ENCODE assay signal across 8 mouse cellular contexts in genomic region chr4:155490990-155491504, GRCm38 (mm10). TPM values are rescaled to one million over a fixed set of nuclear protein-coding genes. Genes with fewer than 3 reads are reported as not detected.
DNase-seq lines count a peak whose midpoint lies in the region; ATAC-seq and TF ChIP-seq lines count a peak whose summit lies in the region.

Gene Gnb1 (plus strand): TSS chr4:155491361.

- peaks cover 4% of the 10 kb centered on the region for H3K36me3 ChIP-seq in erythroblast, embryonic 14.5 days (ENCODE audit: control insufficient read depth)
- H3K36me3 ChIP-seq in heart, embryonic 12.5 days, result no peaks in the 10 kb centered on the region
- H3K36me3 ChIP-seq in kidney, postnatal 0 days (ENCODE audit: insufficient read depth, low read length), result no peaks in the 10 kb centered on the region
- no peaks in the 10 kb centered on the region for H3K36me3 ChIP-seq in liver, embryonic 11.5 days (ENCODE audit: control insufficient read depth, insufficient read depth, low read length)
- no peaks in the 10 kb centered on the region for H3K36me3 ChIP-seq in stomach, embryonic 14.5 days (ENCODE audit: control insufficient read depth, insufficient read depth, low read length)

- H3K4me3 ChIP-seq in erythroblast, embryonic 14.5 days (replicated peaks), result peak within 1 kb of the TSS; percentile 92
- H3K4me3 ChIP-seq in heart, embryonic 12.5 days, result peak within 1 kb of the TSS; percentile 96
- H3K4me3 ChIP-seq in kidney, postnatal 0 days (replicated peaks; ENCODE audit: low read depth, low read length), result peak within 1 kb of the TSS; percentile 100
- H3K4me3 ChIP-seq in liver, embryonic 11.5 days (ENCODE audit: low read depth, low read length), result peak within 1 kb of the TSS; percentile 93
- H3K4me3 ChIP-seq in stomach, embryonic 14.5 days (ENCODE audit: low read depth, low read length), result peak within 1 kb of the TSS; percentile 98

- no peaks in the 10 kb centered on the region for H3K27me3 ChIP-seq in erythroblast, embryonic 14.5 days (ENCODE audit: control insufficient read depth)
- H3K27me3 ChIP-seq in heart, embryonic 12.5 days (replicated peaks), result no peaks in the 10 kb centered on the region
- H3K27me3 ChIP-seq in kidney, postnatal 0 days (ENCODE audit: insufficient read depth, low read length), result no peaks in the 10 kb centered on the region
- no peaks in the 10 kb centered on the region for H3K27me3 ChIP-seq in liver, embryonic 11.5 days (replicated peaks; ENCODE audit: control insufficient read depth, insufficient read depth, low read length)
- no peaks in the 10 kb centered on the region for H3K27me3 ChIP-seq in stomach, embryonic 14.5 days (ENCODE audit: control insufficient read depth, insufficient read depth, low read length)

- H3K9ac ChIP-seq in heart, embryonic 12.5 days, result peak within 1 kb of the TSS; percentile 100
- H3K9ac ChIP-seq in kidney, postnatal 0 days (ENCODE audit: low read depth, low read length), result peak within 1 kb of the TSS; percentile 100
- peak within 1 kb of the TSS; percentile 95 for H3K9ac ChIP-seq in liver, embryonic 11.5 days (ENCODE audit: low read depth, low read length)
- H3K9ac ChIP-seq in stomach, embryonic 14.5 days (replicated peaks; ENCODE audit: low read depth, low read length), result peak within 1 kb of the TSS; percentile 100

- ATAC-seq in heart, embryonic 12.5 days (ENCODE audit: insufficient number of reproducible peaks, low FRiP score), result peak; percentile 85
- peak; percentile 81 for ATAC-seq in kidney, postnatal 0 days (replicated peaks; ENCODE audit: low FRiP score, low read depth)
- peak; percentile 78 for ATAC-seq in liver, embryonic 11.5 days (replicated peaks; ENCODE audit: low FRiP score)
- peak; percentile 69 for ATAC-seq in stomach, embryonic 14.5 days (ENCODE audit: insufficient number of reproducible peaks, insufficient read depth, low FRiP score, low read depth)

- peak; percentile 98 to 99 for DNase-seq in B cell, adult 2 months
- peak; percentile 95 for DNase-seq in brain, embryonic 14.5 days (ENCODE audit: low read depth)
- peak; percentile 88 for DNase-seq in kidney, postnatal 0 days (ENCODE audit: low spot score)
- DNase-seq in liver, embryonic 11.5 days (ENCODE audit: low spot score), result peak; percentile 92
- peak; percentile 97 for DNase-seq in naive thymus-derived CD4-positive, alpha-beta T cell, adult 2 months (ENCODE audit: low read depth)

- no peak for TF ChIP-seq CTCF in brain, embryonic 14.5 days (IDR thresholded peaks at IDR 0.05; ENCODE audit: borderline replicate concordance, extremely low read depth, insufficient read depth, insufficient read length)
- peak; percentile 34 for TF ChIP-seq CTCF in kidney, postnatal 0 days (IDR thresholded peaks at IDR 0.05; ENCODE audit: low read depth)

- under 1% methylated on average over 41 of the region's 60 CpGs for WGBS in heart, embryonic 12.5 days
- WGBS in kidney, postnatal 0 days, result under 1% methylated on average over 45 of the region's 60 CpGs
- under 1% methylated on average over 59 of the region's 60 CpGs for WGBS in liver, embryonic 11.5 days
- under 1% methylated on average over 47 of the region's 60 CpGs for WGBS in stomach, embryonic 14.5 days

- no peaks in the 10 kb centered on the region for H3K9me3 ChIP-seq in erythroblast, embryonic 14.5 days (ENCODE audit: control insufficient read depth, low read length)
- no peaks in the 10 kb centered on the region for H3K9me3 ChIP-seq in heart, embryonic 12.5 days (replicated peaks)
- no peaks in the 10 kb centered on the region for H3K9me3 ChIP-seq in kidney, postnatal 0 days (replicated peaks; ENCODE audit: low read length)
- no peaks in the 10 kb centered on the region for H3K9me3 ChIP-seq in liver, embryonic 11.5 days (ENCODE audit: control insufficient read depth, low read length)
- H3K9me3 ChIP-seq in stomach, embryonic 14.5 days (ENCODE audit: control insufficient read depth, low read depth, low read length), result no peaks in the 10 kb centered on the region

- H3K4me2 ChIP-seq in heart, embryonic 12.5 days, result peak within 1 kb of the TSS; percentile 83
- H3K4me2 ChIP-seq in kidney, postnatal 0 days (ENCODE audit: low read length), result peak within 1 kb of the TSS; percentile 81
- peak within 1 kb of the TSS; percentile 78 for H3K4me2 ChIP-seq in liver, embryonic 11.5 days
- H3K4me2 ChIP-seq in stomach, embryonic 14.5 days (replicated peaks; ENCODE audit: low read depth, low read length), result peak within 1 kb of the TSS; percentile 78

- TF ChIP-seq POLR2A in brain, embryonic 14.5 days (IDR thresholded peaks at IDR 0.05; ENCODE audit: borderline replicate concordance, extremely low read depth, insufficient read depth, insufficient read length, poor library complexity, severe bottlenecking), result peak; percentile 75; the same call in 1 of the 2 replicates

- H3K27ac ChIP-seq in heart, embryonic 12.5 days (ENCODE audit: poor library complexity, severe bottlenecking), result peak within 1 kb of the TSS; percentile 90
- peak within 1 kb of the TSS; percentile 95 for H3K27ac ChIP-seq in kidney, postnatal 0 days
- peak within 1 kb of the TSS; percentile 85 for H3K27ac ChIP-seq in liver, embryonic 11.5 days (ENCODE audit: low read depth, low read length)
- peak within 1 kb of the TSS; percentile 95 for H3K27ac ChIP-seq in stomach, embryonic 14.5 days (ENCODE audit: low read length)

- H3K4me1 ChIP-seq in erythroblast, embryonic 14.5 days (ENCODE audit: control insufficient read depth), result peaks cover 82% of the 10 kb centered on the region
- peaks cover 67% of the 10 kb centered on the region for H3K4me1 ChIP-seq in heart, embryonic 12.5 days (replicated peaks)
- H3K4me1 ChIP-seq in kidney, postnatal 0 days (replicated peaks; ENCODE audit: insufficient read depth, low read length), result peaks cover 30% of the 10 kb centered on the region
- peaks cover 59% of the 10 kb centered on the region for H3K4me1 ChIP-seq in liver, embryonic 11.5 days (replicated peaks; ENCODE audit: control insufficient read depth, insufficient read depth, low read length)
- peaks cover 48% of the 10 kb centered on the region for H3K4me1 ChIP-seq in stomach, embryonic 14.5 days (ENCODE audit: control insufficient read depth, insufficient read depth, low read length)

RNA-seq across cellular contexts. Expression of gene Gnb1, which starts in this region (rescaled TPM):
- 1,050 and 1,071 TPM in 2 replicates for polyA plus RNA-seq in brain, embryonic 14.5 days (2012; rRNA removed)
- 2.4 and 2.9 TPM in 2 replicates for polyA plus RNA-seq in erythroblast, embryonic 14.5 days (2012)
- polyA plus RNA-seq in heart, embryonic 12.5 days (2016; fragmentation: Nextera tagmentation; extraction: Ambion mirVana), result 394 and 400 TPM in 2 replicates
- polyA plus RNA-seq in kidney, postnatal 0 days (2015; fragmentation: Nextera tagmentation; extraction: Ambion mirVana), result 376 and 406 TPM in 2 replicates
- polyA plus RNA-seq in liver, embryonic 11.5 days (2014; fragmentation: Nextera tagmentation; extraction: Ambion mirVana), result 273 and 277 TPM in 2 replicates
- 525 and 534 TPM in 2 replicates for polyA plus RNA-seq in stomach, embryonic 14.5 days (2014; fragmentation: Nextera tagmentation; extraction: Ambion mirVana)

Comparison
In these comparisons a context has a peak if more than half of its experiments do, and no peak if none do; other contexts are left out.
1. Peak in every context shown above with its lines: DNase-seq, ATAC-seq, H3K4me3 ChIP-seq and H3K27ac ChIP-seq.
2. RNA of gene Gnb1 (polyA plus RNA-seq): 1,050 to 1,071 TPM in brain, embryonic 14.5 days, 525 to 534 TPM in stomach, embryonic 14.5 days, 394 to 400 TPM in heart, embryonic 12.5 days, 376 to 406 TPM in kidney, postnatal 0 days and 273 to 277 TPM in liver, embryonic 11.5 days; 2.4 to 2.9 TPM in erythroblast, embryonic 14.5 days; every median in the first group is over 10 times any median in the second.